ENCODE assay signal across 13 mouse cellular contexts in genomic region chr2:181042376-181042775, GRCm38 (mm10). TPM values are rescaled to one million over a fixed set of nuclear protein-coding genes. Genes with fewer than 3 reads are reported as not detected.
DNase-seq lines count a peak whose midpoint lies in the region; ATAC-seq lines count a peak whose summit lies in the region.
"Had no signal": no experiment of that assay in that cellular context is flagged by ENCODE, and none has a peak within 500 bp of the region (broad histone marks: within the 10 kb centered on the region; RNA-seq: fewer than 3 reads in every experiment).

No protein-coding gene starts in this region.

- no peak for DNase-seq in embryonic facial prominence, embryonic 10.5 days (ENCODE audit: low spot score)
- no peak for DNase-seq in cerebellum, adult 9-11 months
- DNase-seq: cerebellum, postnatal 14 days; lung, adult 18-20 months; spleen, adult 18-20 months had no signal

- ATAC-seq in kidney, embryonic 15.5 days (replicated peaks; ENCODE audit: low FRiP score) = 0 out of 2 replicates have a peak, but pooled peaks have one; percentile 23
- no peak for ATAC-seq in kidney, embryonic 14.5 days (ENCODE audit: low FRiP score, low TSS enrichment)
- ATAC-seq in forebrain, embryonic 15.5 days (replicated peaks) = no peak
- peak; percentile 21 for ATAC-seq in midbrain, embryonic 13.5 days
- no peak for ATAC-seq in megakaryocyte-erythroid progenitor cell, adult 5-6 weeks (replicated peaks; ENCODE audit: low FRiP score, low TSS enrichment, poor library complexity, severe bottlenecking)
- ATAC-seq: intestine, embryonic 15.5 days had no signal

- no peaks in the 10 kb centered on the region for H3K9me3 ChIP-seq in kidney, embryonic 15.5 days (replicated peaks)
- no peaks in the 10 kb centered on the region for H3K9me3 ChIP-seq in kidney, embryonic 14.5 days (ENCODE audit: control insufficient read depth, low read length)
- no peaks in the 10 kb centered on the region for H3K9me3 ChIP-seq in embryonic facial prominence, embryonic 10.5 days
- no peaks in the 10 kb centered on the region for H3K9me3 ChIP-seq in forebrain, embryonic 15.5 days
- no peaks in the 10 kb centered on the region for H3K9me3 ChIP-seq in midbrain, embryonic 13.5 days
- H3K9me3 ChIP-seq: heart, embryonic 15.5 days; intestine, embryonic 15.5 days had no signal

- no peaks in the 10 kb centered on the region for H3K36me3 ChIP-seq in kidney, embryonic 15.5 days
- H3K36me3 ChIP-seq in kidney, embryonic 14.5 days (ENCODE audit: control insufficient read depth, insufficient read depth, low read length) = no peaks in the 10 kb centered on the region
- H3K36me3 ChIP-seq in embryonic facial prominence, embryonic 10.5 days (replicated peaks) = no peaks in the 10 kb centered on the region
- H3K36me3 ChIP-seq in forebrain, embryonic 15.5 days = no peaks in the 10 kb centered on the region
- no peaks in the 10 kb centered on the region for H3K36me3 ChIP-seq in midbrain, embryonic 13.5 days
- H3K36me3 ChIP-seq: heart, embryonic 15.5 days; intestine, embryonic 15.5 days had no signal

- peaks cover 52% of the 10 kb centered on the region for H3K27me3 ChIP-seq in kidney, embryonic 15.5 days
- H3K27me3 ChIP-seq in kidney, embryonic 14.5 days (ENCODE audit: control insufficient read depth, insufficient read depth, low read length) = peaks cover 31% of the 10 kb centered on the region
- peaks cover 61% of the 10 kb centered on the region for H3K27me3 ChIP-seq in embryonic facial prominence, embryonic 10.5 days (replicated peaks; ENCODE audit: low read depth, poor library complexity, severe bottlenecking)
- H3K27me3 ChIP-seq in forebrain, embryonic 15.5 days = peaks cover 30% of the 10 kb centered on the region; the same call in 1 of the 2 replicates
- H3K27me3 ChIP-seq in midbrain, embryonic 13.5 days = peaks cover 8% of the 10 kb centered on the region

- H3K9ac ChIP-seq in kidney, embryonic 15.5 days = no peak overlapping the region
- H3K9ac ChIP-seq in kidney, embryonic 14.5 days (ENCODE audit: low read depth, low read length) = no peak overlapping the region
- no peak overlapping the region for H3K9ac ChIP-seq in forebrain, embryonic 15.5 days (replicated peaks)
- peak overlapping the region; percentile 45 for H3K9ac ChIP-seq in midbrain, embryonic 13.5 days (replicated peaks)
- H3K9ac ChIP-seq: heart, embryonic 15.5 days; intestine, embryonic 15.5 days had no signal

- peaks cover 45% of the 10 kb centered on the region for H3K4me1 ChIP-seq in kidney, embryonic 15.5 days
- peaks cover 9% of the 10 kb centered on the region for H3K4me1 ChIP-seq in kidney, embryonic 14.5 days (ENCODE audit: control insufficient read depth, insufficient read depth, low read length)
- H3K4me1 ChIP-seq in embryonic facial prominence, embryonic 10.5 days = peaks cover 61% of the 10 kb centered on the region
- peaks cover 41% of the 10 kb centered on the region for H3K4me1 ChIP-seq in forebrain, embryonic 15.5 days
- H3K4me1 ChIP-seq in midbrain, embryonic 13.5 days (replicated peaks) = peaks cover 59% of the 10 kb centered on the region

- no peak overlapping the region for H3K27ac ChIP-seq in kidney, embryonic 15.5 days
- H3K27ac ChIP-seq in kidney, embryonic 14.5 days (ENCODE audit: low read depth, low read length) = no peak overlapping the region
- peak overlapping the region; percentile 58; the same call in 1 of the 2 replicates for H3K27ac ChIP-seq in embryonic facial prominence, embryonic 10.5 days (replicated peaks)
- H3K27ac ChIP-seq in forebrain, embryonic 15.5 days (replicated peaks) = peak overlapping the region; percentile 24; the same call in 1 of the 2 replicates
- peak overlapping the region; percentile 84 for H3K27ac ChIP-seq in midbrain, embryonic 13.5 days
- H3K27ac ChIP-seq: heart, embryonic 15.5 days; intestine, embryonic 15.5 days had no signal

- H3K4me2 ChIP-seq in kidney, embryonic 15.5 days = no peak overlapping the region
- H3K4me2 ChIP-seq in kidney, embryonic 14.5 days (replicated peaks; ENCODE audit: low read depth, low read length) = no peak overlapping the region
- H3K4me2 ChIP-seq in forebrain, embryonic 15.5 days (replicated peaks) = no peak overlapping the region
- H3K4me2 ChIP-seq in midbrain, embryonic 13.5 days (replicated peaks) = 0 out of 2 replicates have a peak overlapping the region, but pooled peaks have one; percentile 3
- H3K4me2 ChIP-seq: heart, embryonic 15.5 days; intestine, embryonic 15.5 days had no signal

- H3K4me3 ChIP-seq in kidney, embryonic 15.5 days (replicated peaks) = no peak overlapping the region
- H3K4me3 ChIP-seq in kidney, embryonic 14.5 days (ENCODE audit: low read length) = no peak overlapping the region
- no peak overlapping the region for H3K4me3 ChIP-seq in embryonic facial prominence, embryonic 10.5 days
- H3K4me3 ChIP-seq in forebrain, embryonic 15.5 days = no peak overlapping the region
- H3K4me3 ChIP-seq in midbrain, embryonic 13.5 days (replicated peaks) = no peak overlapping the region
- H3K4me3 ChIP-seq: heart, embryonic 15.5 days; intestine, embryonic 15.5 days had no signal

RNA-seq across cellular contexts. Expression of gene Chrna4, which starts 1.0 kb away (rescaled TPM):
- 4.1 and 5.0 TPM in 2 replicates for polyA plus RNA-seq in kidney, embryonic 15.5 days (2015; fragmentation: Nextera tagmentation; extraction: Ambion mirVana)
- polyA plus RNA-seq in kidney, embryonic 14.5 days (2014; fragmentation: Nextera tagmentation; extraction: Ambion mirVana) = 3.8 and 5.3 TPM in 2 replicates
- polyA plus RNA-seq in embryonic facial prominence, embryonic 10.5 days (2016; fragmentation: Nextera tagmentation; extraction: Ambion mirVana) = 5.5 and 6.7 TPM in 2 replicates
- polyA plus RNA-seq in forebrain, embryonic 15.5 days (2015; fragmentation: Nextera tagmentation; extraction: Ambion mirVana) = 8.9 and 10.0 TPM in 2 replicates
- 44.1 and 52.7 TPM in 2 replicates for polyA plus RNA-seq in midbrain, embryonic 13.5 days (2015; fragmentation: Nextera tagmentation; extraction: Ambion mirVana)
- total RNA-seq in megakaryocyte-erythroid progenitor cell, adult 5-6 weeks (2014; fragmentation: Nextera tagmentation) = not detected in 2 replicates
- total RNA-seq in megakaryocyte-erythroid progenitor cell, adult 5-6 weeks (2017) = not detected in 2 replicates
- total RNA-seq: neutrophil, adult 5-6 weeks had no signal

RNA-seq across cellular contexts. Expression of gene Col20a1, which starts 56.0 kb away (rescaled TPM):
- 0.69 and 0.75 TPM in 2 replicates for polyA plus RNA-seq in kidney, embryonic 15.5 days (2015; fragmentation: Nextera tagmentation; extraction: Ambion mirVana)
- polyA plus RNA-seq in kidney, embryonic 14.5 days (2014; fragmentation: Nextera tagmentation; extraction: Ambion mirVana) = 0.21 and 0.50 TPM in 2 replicates
- 0.26 and 0.62 TPM in 2 replicates for polyA plus RNA-seq in embryonic facial prominence, embryonic 10.5 days (2016; fragmentation: Nextera tagmentation; extraction: Ambion mirVana)
- 0.08 and 0.29 TPM in 2 replicates for polyA plus RNA-seq in forebrain, embryonic 15.5 days (2015; fragmentation: Nextera tagmentation; extraction: Ambion mirVana)
- 0.12 and 0.35 TPM in 2 replicates for polyA plus RNA-seq in midbrain, embryonic 13.5 days (2015; fragmentation: Nextera tagmentation; extraction: Ambion mirVana)
- total RNA-seq in megakaryocyte-erythroid progenitor cell, adult 5-6 weeks (2014; fragmentation: Nextera tagmentation) = 0.79 TPM in 1 of 2 replicates, not detected in the other
- 0.38 and 0.42 TPM in 2 replicates for total RNA-seq in megakaryocyte-erythroid progenitor cell, adult 5-6 weeks (2017)

Comparison
In these comparisons a context has a peak if more than half of its experiments do, and no peak if none do; other contexts are left out.
1. ATAC-seq: peak in kidney, embryonic 15.5 days (single experiment) and midbrain, embryonic 13.5 days (single experiment); none in kidney, embryonic 14.5 days (single experiment), forebrain, embryonic 15.5 days (single experiment) and megakaryocyte-erythroid progenitor cell, adult 5-6 weeks (single experiment).
2. H3K27ac ChIP-seq: peak in embryonic facial prominence, embryonic 10.5 days (single experiment), forebrain, embryonic 15.5 days (single experiment) and midbrain, embryonic 13.5 days (single experiment); none in kidney, embryonic 15.5 days (single experiment) and kidney, embryonic 14.5 days (single experiment).